25 mouse cellular contexts compared by ENCODE assay signal in the genomic region with DNA sequence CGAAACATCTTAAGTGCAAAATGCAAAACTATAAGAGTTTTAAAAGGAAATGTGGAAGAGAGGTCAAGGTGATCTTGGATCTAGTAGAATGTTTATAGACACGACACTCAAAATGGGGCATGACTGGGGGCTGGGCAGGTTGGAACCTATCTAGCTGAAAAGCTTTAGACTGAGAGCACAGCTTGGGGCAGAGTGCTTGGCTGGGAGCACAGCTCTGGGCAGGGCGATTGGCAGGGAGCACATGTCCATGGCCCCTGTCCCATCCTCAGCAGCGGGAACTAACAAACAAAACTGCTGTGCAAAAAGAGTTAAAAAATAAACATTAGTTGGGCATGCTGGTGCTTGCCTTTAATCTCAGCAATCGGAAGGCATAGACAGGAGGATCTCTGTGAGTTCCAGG.
"Had no signal": no experiment of that assay in that cellular context is flagged by ENCODE, and none has a peak within 500 bp of the region (broad histone marks: within the 10 kb centered on the region; RNA-seq: fewer than 3 reads in every experiment).

No protein-coding gene starts in this region.

- H3K36me3 ChIP-seq: kidney, embryonic 15.5 days; limb, embryonic 10.5 days; limb, embryonic 13.5 days; midbrain, embryonic 12.5 days; neural tube, embryonic 13.5 days; stomach, embryonic 15.5 days had no signal

- DNase-seq: kidney, adult 8-10 months; kidney, postnatal 10 days; kidney, postnatal 36 days; layer of hippocampus, postnatal 36 days; liver, postnatal 0 days; lung, embryonic 14.5 days; retina, postnatal 1 day; right cerebral cortex, postnatal 25 days; spleen, adult 18-20 months; thymus, adult 18-20 months; thymus, postnatal 14 days; thymus, postnatal 4 days had no signal

- H3K4me2 ChIP-seq: kidney, embryonic 15.5 days; limb, embryonic 13.5 days; liver, embryonic 11.5 days; lung, embryonic 14.5 days; midbrain, embryonic 12.5 days; neural tube, embryonic 13.5 days; stomach, embryonic 15.5 days had no signal

- ATAC-seq: liver, postnatal 0 days; lung, postnatal 0 days; midbrain, embryonic 16.5 days had no signal

- H3K4me1 ChIP-seq: limb, embryonic 10.5 days; limb, embryonic 13.5 days; midbrain, embryonic 12.5 days; stomach, embryonic 15.5 days had no signal

- H3K9ac ChIP-seq: kidney, embryonic 15.5 days; limb, embryonic 13.5 days; liver, embryonic 14.5 days; liver, postnatal 0 days; lung, embryonic 14.5 days; midbrain, embryonic 12.5 days; neural tube, embryonic 13.5 days; stomach, embryonic 15.5 days had no signal

- H3K4me3 ChIP-seq: kidney, embryonic 15.5 days; left cerebral cortex, adult 2 months; limb, embryonic 10.5 days; limb, embryonic 13.5 days; midbrain, embryonic 12.5 days; myocyte; neural tube, embryonic 13.5 days; stomach, embryonic 15.5 days had no signal

- H3K9me3 ChIP-seq: kidney, embryonic 15.5 days; limb, embryonic 10.5 days; limb, embryonic 13.5 days; midbrain, embryonic 12.5 days; neural tube, embryonic 13.5 days; stomach, embryonic 15.5 days had no signal

- H3K27me3 ChIP-seq: kidney, embryonic 15.5 days; limb, embryonic 13.5 days; midbrain, embryonic 12.5 days; neural tube, embryonic 13.5 days; stomach, embryonic 15.5 days had no signal

- H3K27ac ChIP-seq: kidney, embryonic 15.5 days; left cerebral cortex, adult 2 months; limb, embryonic 10.5 days; limb, embryonic 13.5 days; liver, embryonic 14.5 days; macrophage; midbrain, embryonic 12.5 days; neural tube, embryonic 13.5 days; stomach, embryonic 15.5 days had no signal
